Mouse (Mus musculus) limb, embryonic 11.5 days (tissue): Measurements from ENCODE around the gene Tor3a. TPM values are rescaled to one million over a fixed set of nuclear protein-coding genes. Genes with fewer than 3 reads are reported as not detected.

Source experiments
- ATAC-seq: fragments of 200-750 bp; cut with Nextera tagmentation; 2 replicates; pipeline ENCODE4 v1.8.0; 2017; ENCODE audit warnings: low read depth; ENCODE audit not compliant: insufficient number of reproducible peaks, low FRiP score, low TSS enrichment
- DNase-seq: peaks from one replicate; pipeline ENCODE4 v3.0.0-alpha.2; 2015; ENCODE audit warnings: low spot score
- H3K27ac ChIP-seq: fragments of 300-500 bp; sonication (generic); replicated peaks from 2 replicates; pipeline ENCODE4 v1.5.1; 2014; ENCODE audit warnings: low read depth, mild to moderate bottlenecking, low read length
- H3K27me3 ChIP-seq: fragments of 300-500 bp; sonication (generic); 2 replicates; pipeline ENCODE4 v1.6.1; 2014; ENCODE audit warnings: mild to moderate bottlenecking, low read length, mixed read lengths; ENCODE audit not compliant: control insufficient read depth, insufficient read depth
- H3K36me3 ChIP-seq: fragments of 300-500 bp; sonication (generic); 2 replicates; pipeline ENCODE4 v1.6.1; 2014; ENCODE audit warnings: mild to moderate bottlenecking, low read length, moderate library complexity, mixed read lengths; ENCODE audit not compliant: control insufficient read depth, insufficient read depth
- H3K4me1 ChIP-seq: fragments of 300-500 bp; sonication (generic); 2 replicates; pipeline ENCODE4 v1.6.1; 2014; ENCODE audit warnings: low read length, mixed read lengths; ENCODE audit not compliant: control insufficient read depth, insufficient read depth
- H3K4me2 ChIP-seq: fragments of 300-500 bp; sonication (generic); 2 replicates; pipeline ENCODE4 v1.6.1; 2014; ENCODE audit warnings: low read depth, mild to moderate bottlenecking, moderate library complexity; ENCODE audit not compliant: severe bottlenecking
- H3K4me3 ChIP-seq: fragments of 300-500 bp; sonication (generic); 2 replicates; pipeline ENCODE4 v1.5.1; 2014; ENCODE audit warnings: low read depth, low read length
- H3K9ac ChIP-seq: fragments of 300-500 bp; sonication (generic); 2 replicates; pipeline ENCODE4 v1.6.1; 2014; ENCODE audit warnings: mild to moderate bottlenecking, low read length
- H3K9me3 ChIP-seq: fragments of 300-500 bp; sonication (generic); 2 replicates; pipeline ENCODE4 v1.6.1; 2016; ENCODE audit warnings: low read length; ENCODE audit not compliant: control insufficient read depth
- WGBS: fragments of 180-500 bp; shearing (Covaris S2); extraction: QIAGEN DNeasy Blood & Tissue Kit; methylation state at CpG from one replicate; pipeline ENCODE4 v1.1.7; 2014; 5-methylcytosine and 5-hydroxymethylcytosine counted together
- polyA plus RNA-seq: library from polyadenylated mRNA; unstranded; fragments of >200 nt; fragmentation: Nextera tagmentation; extraction: Ambion mirVana; gene quantifications from 2 replicates; pipeline ENCODE4 v1.2.1, GENCODE M21; 2014

Gene Tor3a
- polyA plus RNA-seq, 1 experiment from 2014 or later, result 10.0 TPM

GRCm38 (mm10) chr1:156605940-156606339 lies 68.2 kb downstream of the Tor3a start:
- DNase-seq (no peak), ATAC-seq (no peak)
- Histone ChIP-seq H3K9ac (no peak overlapping the region), H3K36me3 (no peaks in the 10 kb centered on the region), H3K4me3 (no peak overlapping the region), H3K4me1 (no peaks in the 10 kb centered on the region), H3K27me3 (no peaks in the 10 kb centered on the region), H3K27ac (no peak overlapping the region), H3K4me2 (no peak overlapping the region), H3K9me3 (no peaks in the 10 kb centered on the region)
- 85% methylated on average over 2 of the region's 2 CpGs for WGBS

- Histone ChIP-seq H3K4me2 (no peak overlapping the region), H3K9me3 (no peaks in the 10 kb centered on the region), H3K4me1 (no peaks in the 10 kb centered on the region), H3K9ac (no peak overlapping the region), H3K4me3 (no peak overlapping the region), H3K36me3 (no peaks in the 10 kb centered on the region), H3K27ac (no peak overlapping the region), H3K27me3 (no peaks in the 10 kb centered on the region)
- ATAC-seq, result no peak
- 75% methylated on average over 12 of the region's 12 CpGs for WGBS
- no peak for DNase-seq
Observed at GRCm38 (mm10) chr1:156605094-156605866, 68.9 kb downstream of the Tor3a start.

Other genes with a start within 250 kb of the Tor3a start
- gene Soat1, start 200.0 kb downstream of the Tor3a start, polyA plus RNA-seq, result 27.6 TPM in 2 replicates
- gene Gm10031, start 150.3 kb downstream of the Tor3a start, polyA plus RNA-seq, result 0.50 and 0.57 TPM in 2 replicates
- gene Abl2, start 115.6 kb downstream of the Tor3a start, polyA plus RNA-seq, result 5.9 and 6.3 TPM in 2 replicates
- 21.3 and 21.9 TPM in 2 replicates for gene Fam20b, start 44.7 kb upstream of the Tor3a start, polyA plus RNA-seq
- gene Angptl1, start 164.2 kb upstream of the Tor3a start, polyA plus RNA-seq, result 6.6 and 7.0 TPM in 2 replicates